Mouse (Mus musculus) lung, adult 2 months (tissue): Measurements from ENCODE around the gene Fbxl7.

ENCODE experiments used
- CTCF ChIP-seq: fragments of 200-500 bp; IDR thresholded peaks from 2 replicates; pipeline ENCODE4 v1.5.1; 2011; ENCODE audit warnings: mild to moderate bottlenecking, low read length, control low read depth; ENCODE audit not compliant: insufficient read depth
- POLR2A ChIP-seq: fragments of 200-500 bp; IDR thresholded peaks from 2 replicates; pipeline ENCODE4 v1.6.1; 2011; ENCODE audit warnings: low read depth, mild to moderate bottlenecking, control low read depth, low read length, borderline replicate concordance; ENCODE audit errors: extremely low read depth

GRCm38 (mm10) chr15:26834415-26834814, 61.0 kb downstream of the Fbxl7 start:
- no peak for TF ChIP-seq CTCF
- TF ChIP-seq POLR2A, result no peak
